Mouse (Mus musculus): Measurements from ENCODE around the gene Pdzd3. TPM values are rescaled to one million over a fixed set of nuclear protein-coding genes. Genes with fewer than 3 reads are reported as not detected.

Pdzd3 gene
- total RNA-seq, 2 experiments from 2014 or later: 0.37 to 0.39 TPM

DNA sequence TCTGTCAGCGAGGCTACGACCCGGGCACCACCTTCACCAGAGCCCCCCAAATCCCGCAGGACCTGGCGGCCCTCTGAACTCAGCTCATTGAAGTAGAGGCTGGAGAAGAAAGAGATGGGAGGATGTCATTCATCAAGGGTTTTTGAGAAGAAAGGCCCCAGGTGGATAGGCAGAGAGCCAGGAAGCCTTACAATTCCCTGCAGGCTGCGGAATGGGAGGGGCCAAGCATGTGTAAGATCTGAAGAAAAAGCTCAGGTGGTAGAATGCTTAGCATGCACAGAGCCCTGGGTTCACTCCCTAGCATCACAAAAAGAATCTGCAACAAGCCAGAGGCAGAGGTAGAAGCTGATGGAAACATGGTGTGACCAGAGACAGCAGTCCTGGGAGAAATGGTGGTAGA, 2.2 kb upstream of the Pdzd3 start:
- no peak for DNase-seq (ENCODE audit: low spot score in 2 of 2)

DNA sequence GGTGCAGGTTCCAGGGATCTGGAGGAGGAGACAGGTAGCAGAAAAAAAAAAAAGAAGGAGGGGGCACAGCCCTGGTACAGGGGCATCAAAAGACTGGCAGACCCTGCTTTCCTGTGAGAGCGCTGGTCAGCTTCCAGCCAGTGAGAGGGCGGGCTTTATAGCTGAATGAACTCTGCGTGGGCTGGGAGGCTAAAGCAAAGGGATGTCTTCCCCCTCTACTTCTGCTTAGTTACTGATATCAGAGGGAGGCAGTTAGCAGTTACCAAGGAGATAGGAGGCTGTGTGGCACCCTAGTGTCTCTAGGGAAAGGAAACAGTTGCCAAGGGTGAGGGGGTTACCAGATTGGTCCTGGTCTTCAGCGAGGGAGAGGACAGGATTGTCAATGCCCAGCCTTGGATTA, 826 bp downstream of the Pdzd3 start:
- no peak for DNase-seq (ENCODE audit: low spot score in 2 of 2)

DNA sequence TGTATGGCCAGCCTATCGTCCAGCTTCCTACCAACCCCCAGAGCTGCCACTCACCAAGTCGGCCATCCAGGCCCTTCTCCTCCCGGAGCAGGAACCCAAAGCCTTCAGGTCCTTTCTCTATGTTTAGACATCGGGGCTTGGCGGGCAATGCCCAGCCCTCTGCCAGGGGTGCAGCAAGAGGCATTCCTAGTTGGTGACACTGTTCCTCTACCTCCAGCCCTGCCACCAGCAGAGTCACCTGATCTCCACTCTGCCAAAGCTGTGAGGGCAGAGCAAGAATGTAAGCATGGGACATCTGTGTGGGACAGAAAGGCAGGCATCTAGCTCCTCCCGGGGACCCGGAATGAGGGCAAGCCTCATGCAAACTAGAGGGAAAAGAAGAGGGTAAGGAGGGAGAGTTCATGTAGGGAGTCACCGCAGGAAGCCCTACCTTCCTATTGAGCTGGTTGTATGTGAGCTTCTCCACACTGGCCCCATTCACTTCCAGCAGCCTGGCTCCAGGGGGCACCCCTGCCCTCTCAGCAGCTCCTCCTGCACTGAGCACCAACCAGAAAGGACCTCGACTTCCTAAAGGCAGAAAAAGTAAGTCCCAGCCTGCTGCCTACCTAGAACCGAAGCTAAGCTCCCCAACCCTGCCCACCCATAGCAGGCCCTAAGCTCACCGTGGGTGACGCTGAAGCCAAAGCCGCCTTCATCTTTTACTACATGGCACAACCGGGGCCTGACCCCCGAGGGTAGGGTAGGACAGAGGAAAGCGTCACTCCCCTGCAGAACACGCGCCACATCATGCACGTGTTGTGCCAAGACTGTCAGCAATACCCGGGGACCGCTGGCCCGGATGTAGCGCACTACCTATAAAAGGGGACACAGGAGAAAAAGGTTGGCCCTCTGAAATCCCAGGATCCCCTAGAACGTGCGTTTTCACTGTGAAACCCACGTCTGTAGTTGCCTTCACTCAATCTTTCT, 1.8 kb downstream of the Pdzd3 start:
- peak in 1 of 2 experiments; percentile 53 for DNase-seq (ENCODE audit: low spot score in 2 of 2)

DNA sequence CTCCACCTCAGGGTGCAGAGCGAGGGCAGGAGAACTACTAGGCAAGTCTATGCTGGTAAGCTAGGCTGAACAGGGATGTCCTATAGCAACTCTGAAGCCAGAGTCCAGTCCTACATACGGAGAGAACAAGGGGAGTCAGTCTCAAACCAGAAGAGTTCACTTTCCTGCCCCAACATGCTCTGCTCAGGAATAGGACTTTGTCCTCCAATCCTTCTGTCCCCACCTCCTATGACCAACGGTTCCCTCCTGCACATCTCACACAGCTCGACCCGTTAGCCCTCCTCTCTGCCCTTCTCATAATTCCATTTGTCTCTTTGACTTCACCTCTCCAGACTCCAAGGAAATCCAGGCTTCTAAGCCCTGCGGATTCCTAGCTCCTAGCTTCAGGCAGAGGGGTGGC, 3.4 kb downstream of the Pdzd3 start:
- DNase-seq (ENCODE audit: low spot score in 2 of 2): no peak

DNA sequence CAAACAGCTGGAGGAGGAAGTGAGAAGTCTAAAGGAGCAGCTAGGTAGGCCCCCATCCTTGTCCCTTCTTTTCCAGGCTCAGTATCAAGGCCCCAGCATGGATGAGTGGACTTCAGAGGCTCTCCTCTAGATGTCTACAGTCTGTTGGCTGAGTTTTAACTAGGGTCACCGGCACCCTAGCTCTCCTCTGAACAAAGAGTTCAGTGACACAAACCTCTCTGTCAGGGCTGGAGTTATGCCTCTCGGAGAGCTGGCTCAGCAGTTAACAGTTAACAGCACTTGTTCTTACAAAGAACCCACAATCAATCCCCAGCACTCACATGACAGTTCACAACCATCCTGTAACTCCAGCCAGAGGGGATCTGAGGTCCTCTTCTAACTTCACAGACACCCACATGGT, 7.7 kb downstream of the Pdzd3 start:
- no peak for DNase-seq (ENCODE audit: low spot score in 2 of 2)

DNA sequence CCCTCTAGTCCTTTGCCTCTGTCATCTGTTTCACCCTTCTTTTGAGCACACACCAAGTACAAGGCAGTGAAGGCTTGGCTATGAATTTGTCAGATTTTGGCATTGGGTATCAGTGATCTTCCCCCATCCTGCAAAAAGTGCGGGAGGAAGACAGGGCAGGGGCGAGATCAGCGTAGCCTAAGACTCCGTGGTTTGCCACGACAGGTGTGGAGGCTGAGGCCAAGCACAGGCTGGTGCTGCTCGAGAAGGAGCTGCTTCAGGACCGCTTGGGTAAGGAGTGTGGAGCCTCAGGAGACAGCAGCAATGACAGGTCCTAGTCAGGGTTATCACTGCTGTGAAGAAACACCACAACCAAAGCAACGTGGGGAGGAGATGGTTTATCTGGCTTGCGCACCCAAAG, 9.9 kb downstream of the Pdzd3 start:
- DNase-seq (ENCODE audit: low spot score in 2 of 2): no peak

DNA sequence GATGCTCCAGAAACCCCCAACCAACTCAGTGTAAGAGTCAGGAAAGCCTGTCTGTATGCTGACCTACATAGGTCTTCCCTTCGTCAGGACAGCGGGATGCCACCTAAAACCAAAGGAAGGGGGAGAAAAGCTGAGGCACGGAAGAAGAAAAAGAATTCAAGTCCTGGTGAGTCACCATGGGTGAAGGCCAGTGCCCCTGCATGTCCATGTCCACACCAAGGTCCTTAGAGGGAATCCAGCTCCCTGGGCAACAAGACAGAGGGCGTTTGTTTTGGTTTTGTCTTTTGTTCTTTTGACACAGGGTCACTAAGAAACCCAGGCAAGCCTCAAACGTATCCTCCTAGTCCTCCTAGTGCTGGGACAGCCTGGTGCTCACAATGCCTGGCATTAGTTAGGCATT, 10.4 kb downstream of the Pdzd3 start:
- DNase-seq (ENCODE audit: low spot score in 2 of 2): no peak

DNA sequence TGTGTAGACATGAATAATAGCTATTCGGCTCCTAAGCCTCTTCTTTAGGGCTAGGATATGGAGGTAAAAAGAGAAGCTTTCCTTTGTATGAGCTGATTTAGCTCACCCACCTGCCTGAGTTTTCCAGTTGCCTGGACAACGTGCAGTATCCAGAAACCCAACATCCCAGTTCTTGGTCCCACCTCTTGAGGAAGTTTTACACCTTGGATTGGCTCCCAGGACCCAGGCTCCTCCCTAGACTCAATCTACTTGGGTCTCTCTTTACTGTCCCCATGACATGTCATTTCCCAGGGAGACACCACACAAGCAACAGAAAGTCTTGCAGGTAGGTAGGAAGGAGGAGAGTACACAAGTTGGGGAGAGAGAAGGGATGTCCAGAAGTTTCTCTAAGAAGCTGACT, 10.9 kb downstream of the Pdzd3 start, which contains the start of gene Ccdc153:
Gene Ccdc153 (plus strand): TSS at position 278 of the 400 bp plus-strand sequence.
- no peak for DNase-seq (ENCODE audit: low spot score in 2 of 2)

DNA sequence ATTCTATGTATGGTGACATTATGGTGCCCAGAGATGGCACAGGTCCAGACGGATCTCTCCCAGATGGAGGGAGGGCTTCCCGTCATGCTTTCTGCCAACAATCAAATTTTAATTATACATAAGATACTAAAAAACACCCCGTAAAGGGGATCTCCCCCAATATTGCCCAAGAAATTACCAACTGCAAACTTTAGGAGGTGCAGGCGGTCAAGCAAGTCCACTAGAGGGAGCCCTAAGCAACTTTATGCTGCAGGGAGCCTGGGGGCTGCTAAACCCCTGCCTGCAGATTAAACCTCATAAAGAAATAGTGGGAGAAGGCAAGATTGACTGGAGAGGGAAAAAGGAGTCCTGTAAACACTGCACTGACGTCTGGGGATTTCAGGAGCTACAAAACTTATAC, 11.8 kb downstream of the Pdzd3 start:
- DNase-seq (ENCODE audit: low spot score in 2 of 2): peak in 1 of 2 experiments; percentile 54

DNA sequence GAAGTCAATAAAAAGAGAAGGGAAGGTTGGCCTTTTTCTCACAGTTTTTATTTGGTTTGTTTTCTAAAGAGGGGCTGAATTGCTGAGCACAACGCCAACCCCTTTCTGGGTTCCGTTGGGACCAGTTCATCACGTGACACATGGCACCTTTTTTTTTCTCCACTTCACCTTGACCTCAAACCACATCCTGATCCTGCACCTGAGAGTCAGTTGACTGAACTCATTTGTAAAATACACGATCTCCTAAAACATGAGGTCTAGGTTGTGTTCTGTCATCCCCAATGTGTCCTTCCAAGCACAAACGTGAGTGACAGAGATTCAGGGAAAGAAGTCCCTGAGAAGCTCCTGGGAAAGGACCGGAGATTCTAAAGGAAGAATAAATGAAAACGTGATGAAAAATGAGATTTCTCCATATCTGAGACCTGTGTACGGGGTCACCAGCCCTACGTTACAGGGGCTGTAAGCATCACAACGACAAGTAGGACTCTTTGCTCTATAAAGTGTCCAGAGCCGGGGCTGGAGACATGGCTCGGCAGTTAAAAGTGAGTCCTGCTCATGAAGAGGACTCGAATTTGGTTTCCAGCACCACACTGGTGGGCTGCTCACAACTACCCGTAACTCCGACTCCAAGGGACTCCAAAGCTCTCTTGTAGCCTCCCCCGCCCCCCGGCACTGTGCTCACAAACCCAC, 12.6 kb downstream of the Pdzd3 start:
- no peak for DNase-seq (ENCODE audit: low spot score in 2 of 2)

DNA sequence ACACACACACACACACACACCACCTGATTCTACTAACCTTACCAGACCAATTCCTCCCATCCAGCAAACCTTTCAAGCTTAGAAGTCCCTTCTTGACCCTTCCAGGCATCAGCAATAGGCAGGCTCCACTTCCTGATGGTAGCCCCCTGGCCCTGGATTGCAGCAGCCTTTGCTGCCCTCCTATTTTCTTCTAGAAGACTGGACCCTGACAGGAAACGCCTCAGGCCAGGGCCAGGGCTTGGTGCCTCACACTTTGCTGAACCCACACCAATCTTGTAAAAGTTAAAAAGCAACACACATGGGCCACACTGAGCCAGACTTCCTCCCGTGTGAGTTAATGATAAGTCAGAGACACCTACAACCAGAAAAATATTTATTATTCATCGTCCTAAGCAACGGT, 14.1 kb downstream of the Pdzd3 start:
- no peak for DNase-seq (ENCODE audit: low spot score in 2 of 2)

DNA sequence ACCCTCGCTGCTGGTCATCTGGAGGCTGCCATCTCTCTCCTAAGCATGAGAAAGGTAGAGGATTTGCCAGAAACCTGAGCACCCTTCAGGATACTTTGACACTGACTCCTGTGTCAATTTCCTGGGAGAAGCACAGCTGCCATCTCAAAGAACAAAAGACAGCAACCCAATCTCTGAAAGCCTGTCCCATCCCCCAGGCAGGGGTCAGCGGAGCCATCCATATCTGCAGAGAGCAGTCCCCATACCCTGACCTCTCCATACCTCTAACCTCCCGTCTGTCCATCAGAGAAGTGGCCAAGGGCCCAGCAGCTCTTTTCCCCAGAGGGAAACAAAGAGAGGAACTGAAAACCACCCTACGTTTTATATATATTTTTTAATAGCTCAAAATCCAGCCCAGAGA, 14.7 kb downstream of the Pdzd3 start:
- no peak for DNase-seq (ENCODE audit: low spot score in 2 of 2)

DNA sequence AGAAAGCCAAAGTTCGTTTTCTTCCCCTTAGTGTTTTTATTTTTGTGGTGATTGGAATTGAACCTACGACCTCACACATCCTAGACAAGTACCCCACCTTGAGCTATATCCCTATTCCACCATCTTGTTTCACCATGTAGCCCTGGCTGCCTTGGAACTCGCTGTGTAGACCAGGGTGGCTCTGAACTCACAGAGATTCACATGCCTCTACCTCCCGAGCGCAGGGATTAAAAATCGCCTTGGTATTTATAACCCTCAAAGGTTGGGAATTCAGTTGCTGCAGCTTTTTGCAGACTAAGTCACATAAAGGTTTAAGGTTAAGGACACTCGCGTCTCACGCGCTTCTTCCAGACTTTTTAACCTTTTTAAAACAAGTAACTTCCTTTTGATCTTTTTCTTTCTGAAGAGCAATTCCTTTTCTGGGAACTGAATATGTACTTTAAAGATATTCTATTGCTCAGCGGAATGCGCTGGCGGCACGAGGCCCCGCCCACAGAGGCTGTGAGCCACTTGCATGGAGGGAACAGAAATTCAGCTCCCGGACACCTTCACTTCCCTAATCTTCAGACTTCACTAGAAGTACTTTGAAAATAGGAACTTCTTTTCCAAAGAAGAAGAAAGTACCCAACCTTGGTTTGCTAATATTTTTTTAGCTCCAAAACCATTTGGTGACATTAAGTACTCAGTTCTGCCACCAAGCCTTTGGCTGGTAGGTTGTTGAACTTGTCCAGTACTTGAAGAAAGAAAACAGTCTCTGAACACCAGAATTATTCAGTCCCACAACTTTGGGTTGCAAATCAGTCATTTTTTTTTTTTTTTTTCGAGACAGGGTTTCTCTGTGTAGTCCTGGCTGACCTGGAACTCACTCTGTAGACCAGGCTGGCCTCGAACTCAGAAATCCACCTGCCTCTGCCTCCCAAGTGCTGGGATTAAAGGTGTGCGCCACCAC, 16.5 kb downstream of the Pdzd3 start:
- DNase-seq (ENCODE audit: low spot score in 2 of 2): peak in 1 of 2 experiments; percentile 55

DNA sequence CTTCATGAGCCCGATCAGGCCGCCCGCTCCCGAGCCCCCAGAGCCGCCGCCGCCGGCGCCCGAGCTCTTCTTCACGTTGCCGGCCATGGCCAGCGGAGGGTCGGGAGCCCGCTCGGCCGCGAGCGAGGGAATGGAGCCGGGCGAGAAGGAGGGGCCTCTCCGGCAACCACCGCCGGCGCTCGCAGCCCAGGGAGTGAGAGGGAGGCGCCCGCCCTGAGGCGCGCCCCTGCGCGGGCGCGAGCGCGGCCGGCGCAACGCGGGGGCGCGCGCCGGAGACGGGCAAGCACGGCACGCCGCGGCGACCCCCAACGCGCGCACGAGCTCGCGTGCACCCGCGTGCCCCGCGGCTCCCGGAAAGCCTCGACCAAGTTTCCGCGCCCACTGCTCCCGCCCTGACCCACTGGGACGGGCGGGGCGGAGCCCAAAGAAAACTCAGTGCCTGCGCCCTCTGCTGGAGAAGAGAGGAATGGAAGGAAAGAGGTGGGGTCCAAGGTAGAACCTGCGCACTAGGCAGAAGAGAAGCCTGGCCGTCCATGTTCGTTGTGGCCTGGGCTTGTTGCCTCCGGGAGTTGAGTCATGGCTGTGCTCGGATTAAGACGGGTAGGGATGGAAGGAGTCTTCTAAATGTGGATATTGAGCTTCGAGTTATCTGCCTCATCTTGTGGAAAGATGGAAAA, 17.3 kb downstream of the Pdzd3 start, which contains the start of gene Cbl:
Gene Cbl (minus strand): TSS at position 248 of the 677 bp plus-strand sequence.
- peak; percentile 98 for DNase-seq (ENCODE audit: low spot score in 2 of 2)

DNA sequence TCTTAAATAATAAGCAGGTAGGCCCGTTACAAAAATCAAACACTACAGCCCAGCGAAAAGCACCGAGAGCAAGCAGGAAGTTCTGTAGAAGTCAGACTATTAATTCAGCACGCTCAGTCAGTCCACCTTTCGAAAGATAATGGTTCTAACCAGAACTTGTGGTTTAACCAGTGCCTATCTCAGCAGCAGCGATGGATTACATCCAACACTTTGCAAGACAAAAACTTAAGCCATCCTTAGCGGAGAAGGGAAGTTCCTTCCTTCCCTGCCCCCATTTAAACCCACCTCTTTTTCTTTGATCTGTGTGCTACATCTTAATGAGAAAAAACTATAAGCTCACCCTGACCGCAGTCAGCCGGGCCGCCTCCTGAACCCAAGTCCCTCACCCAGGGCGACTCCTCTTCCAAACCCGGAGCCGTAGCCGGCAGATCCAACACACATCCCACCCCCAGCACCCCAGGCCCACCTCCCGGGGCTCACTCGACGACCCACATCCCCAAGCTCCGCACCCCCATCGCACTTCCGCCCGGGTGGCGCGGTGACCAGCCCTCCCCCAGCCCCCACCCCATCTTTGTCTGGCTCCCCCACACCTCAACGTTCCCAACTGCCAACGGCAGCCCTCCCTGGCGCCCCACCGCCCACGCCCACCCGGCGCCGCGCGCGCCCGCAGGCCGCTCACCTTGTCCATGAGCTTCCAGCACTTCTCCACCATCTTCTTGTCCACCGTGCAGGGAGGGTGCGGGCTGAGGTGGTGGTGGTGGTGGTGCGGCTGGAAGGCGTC, 18.1 kb downstream of the Pdzd3 start:
- no peak for DNase-seq (ENCODE audit: low spot score in 2 of 2)

DNA sequence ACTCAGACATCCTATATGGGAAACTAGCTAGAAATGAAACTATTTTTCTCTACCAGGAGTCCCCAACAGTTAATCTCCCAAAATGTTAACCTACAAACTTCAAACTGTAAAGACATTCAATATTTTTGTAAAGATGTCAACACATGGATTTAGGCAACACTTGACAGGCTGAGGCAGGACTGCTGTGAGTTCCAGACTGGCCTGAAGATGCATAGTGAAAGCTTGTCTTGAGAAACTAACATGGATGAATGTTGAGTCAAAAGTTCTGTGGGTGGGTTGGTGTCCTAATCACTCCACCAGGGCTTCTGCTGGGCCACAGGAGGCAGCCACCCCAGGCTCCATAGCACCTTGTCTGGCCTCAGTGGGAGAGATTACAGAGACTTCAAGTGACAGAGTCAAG, 19.7 kb downstream of the Pdzd3 start:
- DNase-seq (ENCODE audit: low spot score in 2 of 2): no peak

DNA sequence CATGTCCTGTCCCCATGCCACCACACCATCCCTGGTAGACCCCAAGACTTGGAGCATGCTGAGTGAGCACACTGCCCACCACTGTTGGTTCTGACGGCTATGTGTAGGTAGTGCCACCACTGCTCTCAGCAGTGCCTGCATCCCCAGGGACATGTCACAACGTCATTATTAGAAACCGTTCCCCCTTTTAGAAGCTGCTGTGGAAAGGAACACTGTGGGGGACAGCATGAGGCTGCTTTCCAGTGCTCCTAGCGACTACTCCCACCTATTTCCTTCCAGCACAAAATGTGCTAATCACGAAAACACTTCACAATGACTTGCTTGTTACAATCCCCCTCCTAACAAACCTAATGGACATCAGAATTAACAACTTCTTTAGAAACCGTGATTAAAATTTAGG, 25.3 kb downstream of the Pdzd3 start:
- DNase-seq (ENCODE audit: low spot score in 2 of 2): no peak

DNA sequence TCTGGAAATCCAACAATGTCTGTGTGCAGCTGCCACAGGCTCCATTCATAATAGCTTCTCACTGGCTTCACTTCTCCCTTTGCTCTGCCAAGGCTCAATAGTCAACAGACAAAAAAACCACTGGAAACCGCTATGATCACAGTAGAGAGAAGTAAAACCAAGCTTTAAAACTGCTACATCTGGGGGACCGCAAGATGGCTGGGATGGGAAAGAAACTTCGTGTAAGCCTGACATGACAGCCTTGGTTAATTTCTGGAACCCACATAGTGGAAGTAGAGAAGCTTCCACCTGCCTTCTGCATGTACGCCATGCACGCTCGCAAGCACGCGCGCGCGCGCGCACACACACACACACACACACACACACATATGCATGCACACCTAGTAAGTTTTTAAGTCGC, 37.7 kb downstream of the Pdzd3 start:
- no peak for DNase-seq (ENCODE audit: low spot score in 2 of 2)

DNA sequence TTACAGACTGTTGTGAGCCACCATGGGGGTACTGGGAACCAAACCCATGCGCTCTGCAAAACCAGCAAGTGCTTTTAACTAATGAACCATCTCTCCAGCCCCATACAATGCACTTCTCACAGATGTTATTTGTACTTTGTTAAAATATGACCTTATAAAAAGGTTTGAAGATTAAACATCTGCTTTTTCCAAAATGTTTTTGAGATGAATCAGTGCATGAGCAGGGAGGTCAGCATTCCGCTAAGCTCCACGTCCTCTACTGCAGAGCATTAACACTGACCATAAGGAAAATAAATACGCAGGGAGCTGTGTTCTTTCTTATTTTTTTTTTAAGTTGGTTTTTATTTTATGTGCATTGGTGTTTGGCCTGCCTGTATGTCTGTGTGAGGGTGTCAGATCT, 38.9 kb downstream of the Pdzd3 start:
- no peak for DNase-seq (ENCODE audit: low spot score in 2 of 2)

DNA sequence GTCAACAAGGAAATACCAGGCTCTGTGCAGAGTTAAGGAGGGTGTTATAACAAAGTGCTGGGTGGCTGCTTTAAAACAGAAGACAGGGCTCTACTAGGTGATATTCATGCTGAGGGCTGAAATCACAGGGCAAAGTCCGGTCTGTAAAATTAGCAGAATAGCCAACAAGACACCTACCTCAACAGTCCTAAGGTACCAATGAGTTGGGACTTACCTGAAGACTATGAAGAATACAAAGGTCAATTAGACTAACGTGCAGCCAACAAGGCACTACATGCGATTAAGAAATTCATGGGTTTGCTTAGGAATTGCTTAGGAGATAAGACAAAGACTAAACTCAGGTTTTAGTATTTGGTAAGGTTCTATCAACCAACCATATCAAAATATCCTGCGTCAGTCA, 41.9 kb downstream of the Pdzd3 start:
- DNase-seq (ENCODE audit: low spot score in 2 of 2): no peak
